Comparison of ENCODE assay signal across 9 mouse cellular contexts in genomic region chr1:93085136-93085535, GRCm38 (mm10). TPM values are rescaled to one million over a fixed set of nuclear protein-coding genes. Genes with fewer than 3 reads are reported as not detected.
DNase-seq lines count a peak whose midpoint lies in the region; ATAC-seq and TF ChIP-seq lines count a peak whose summit lies in the region.
"Had no signal": no experiment of that assay in that cellular context is flagged by ENCODE, and none has a peak within 500 bp of the region (broad histone marks: within the 10 kb centered on the region; RNA-seq: fewer than 3 reads in every experiment).

No protein-coding gene starts in this region.

- H3K4me3 ChIP-seq in kidney, embryonic 14.5 days (ENCODE audit: low read length): no peak overlapping the region
- H3K4me3 ChIP-seq in forebrain, embryonic 13.5 days: no peak overlapping the region

- H3K9me3 ChIP-seq in kidney, embryonic 14.5 days (ENCODE audit: control insufficient read depth, low read length): no peaks in the 10 kb centered on the region
- no peaks in the 10 kb centered on the region for H3K9me3 ChIP-seq in forebrain, embryonic 13.5 days (replicated peaks)

- H3K9ac ChIP-seq in kidney, embryonic 14.5 days (ENCODE audit: low read depth, low read length): no peak overlapping the region
- 0 out of 2 replicates have a peak overlapping the region, but pooled peaks have one; percentile 1 for H3K9ac ChIP-seq in forebrain, embryonic 13.5 days

- no peaks in the 10 kb centered on the region for H3K4me1 ChIP-seq in kidney, embryonic 14.5 days (ENCODE audit: control insufficient read depth, insufficient read depth, low read length)
- peaks cover 51% of the 10 kb centered on the region for H3K4me1 ChIP-seq in forebrain, embryonic 13.5 days

- DNase-seq in kidney, postnatal 4 days: peak; percentile 17 to 44
- peak; percentile 87 for DNase-seq in brain, embryonic 14.5 days (ENCODE audit: low read depth)
- DNase-seq in lung, postnatal 10 days: peak; percentile 56
- no peak for DNase-seq in adrenal gland, postnatal 10 days
- no peak for DNase-seq in adrenal gland, postnatal 4 days (ENCODE audit: low spot score in 2 of 2)
- DNase-seq in thymus, postnatal 36 days: no peak

- TF ChIP-seq CTCF in brain, embryonic 14.5 days (IDR thresholded peaks at IDR 0.05; ENCODE audit: borderline replicate concordance, extremely low read depth, insufficient read depth, insufficient read length): no peak

- H3K27ac ChIP-seq in kidney, embryonic 14.5 days (ENCODE audit: low read depth, low read length): no peak overlapping the region
- peak overlapping the region; percentile 66 for H3K27ac ChIP-seq in forebrain, embryonic 13.5 days

- H3K36me3 ChIP-seq in kidney, embryonic 14.5 days (ENCODE audit: control insufficient read depth, insufficient read depth, low read length): no peaks in the 10 kb centered on the region
- H3K36me3 ChIP-seq in forebrain, embryonic 13.5 days (ENCODE audit: poor library complexity, severe bottlenecking): peaks cover 50% of the 10 kb centered on the region

- 81% methylated on average over 6 of the region's 6 CpGs for WGBS in kidney, embryonic 14.5 days
- 33% methylated on average over 6 of the region's 6 CpGs for WGBS in forebrain, embryonic 13.5 days

- no peak overlapping the region for H3K4me2 ChIP-seq in kidney, embryonic 14.5 days (replicated peaks; ENCODE audit: low read depth, low read length)
- peak overlapping the region; percentile 12; the same call in 1 of the 2 replicates for H3K4me2 ChIP-seq in forebrain, embryonic 13.5 days

- no peak for TF ChIP-seq POLR2A in brain, embryonic 14.5 days (IDR thresholded peaks at IDR 0.05; ENCODE audit: borderline replicate concordance, extremely low read depth, insufficient read depth, insufficient read length, poor library complexity, severe bottlenecking)

- H3K27me3 ChIP-seq in kidney, embryonic 14.5 days (ENCODE audit: control insufficient read depth, insufficient read depth, low read length): no peaks in the 10 kb centered on the region
- H3K27me3 ChIP-seq in forebrain, embryonic 13.5 days: no peaks in the 10 kb centered on the region

- no peak for ATAC-seq in kidney, embryonic 14.5 days (ENCODE audit: low FRiP score, low TSS enrichment)
- peak; percentile 39; the same call in 1 of the 2 replicates for ATAC-seq in forebrain, embryonic 13.5 days

RNA-seq across cellular contexts. Expression of gene Kif1a, which starts 16.6 kb away (rescaled TPM):
- polyA plus RNA-seq in kidney, embryonic 14.5 days (2014; fragmentation: Nextera tagmentation; extraction: Ambion mirVana): 3.2 and 6.9 TPM in 2 replicates
- polyA plus RNA-seq in brain, embryonic 14.5 days (2012; rRNA removed): 117 and 213 TPM in 2 replicates
- 205 and 224 TPM in 2 replicates for polyA plus RNA-seq in forebrain, embryonic 13.5 days (2015; fragmentation: Nextera tagmentation; extraction: Ambion mirVana)
- total RNA-seq in adrenal gland, postnatal 10 days (2021): 10 to 100 TPM; 15.6 to 29.2 TPM
- total RNA-seq in adrenal gland, postnatal 4 days (2021): 10 to 100 TPM; 36.0 to 45.0 TPM

RNA-seq across cellular contexts. Expression of gene Agxt, which starts 49.9 kb away (rescaled TPM):
- not detected in 2 replicates for polyA plus RNA-seq in kidney, embryonic 14.5 days (2014; fragmentation: Nextera tagmentation; extraction: Ambion mirVana)
- polyA plus RNA-seq in brain, embryonic 14.5 days (2012; rRNA removed): not detected in 2 replicates
- not detected in 2 replicates for polyA plus RNA-seq in forebrain, embryonic 13.5 days (2015; fragmentation: Nextera tagmentation; extraction: Ambion mirVana)
- total RNA-seq in adrenal gland, postnatal 10 days (2021): 10 to 100 TPM; 20.0 to 46.3 TPM
- 10 to 100 TPM in 1 of 2 experiments, under 1 TPM in 1; 0.70 to 18.8 TPM for total RNA-seq in adrenal gland, postnatal 4 days (2021)
- total RNA-seq: layer of hippocampus, adult 18-20 months had no signal

Comparison
In these comparisons a context has a peak if more than half of its experiments do, and no peak if none do; other contexts are left out.
1. DNase-seq: peak in kidney, postnatal 4 days (2 of 2), brain, embryonic 14.5 days (single experiment) and lung, postnatal 10 days (single experiment); none in adrenal gland, postnatal 10 days (single experiment), adrenal gland, postnatal 4 days (0 of 2) and thymus, postnatal 36 days (0 of 2).
2. RNA of gene Kif1a, which starts 16.6 kb away (polyA plus RNA-seq): 117 to 213 TPM in brain, embryonic 14.5 days and 205 to 224 TPM in forebrain, embryonic 13.5 days; 3.2 to 6.9 TPM in kidney, embryonic 14.5 days; every median in the first group is over 10 times any median in the second.